In genomic region chr2:74658667-74659371, GRCm38 (mm10) we compare ENCODE assay signal across 10 mouse cellular contexts. TPM values are rescaled to one million over a fixed set of nuclear protein-coding genes. Genes with fewer than 3 reads are reported as not detected.
A peak's percentile ranks its signal among the peaks of the same experiment; 100 is the strongest.
DNase-seq lines count a peak whose midpoint lies in the region; ATAC-seq and TF ChIP-seq lines count a peak whose summit lies in the region.
"Had no signal": no experiment of that assay in that cellular context is flagged by ENCODE, and none has a peak within 500 bp of the region (broad histone marks: within the 10 kb centered on the region; RNA-seq: fewer than 3 reads in every experiment).

No protein-coding gene starts in this region.

- 5% methylated on average over 47 of the region's 47 CpGs for WGBS in spleen, adult 2 months
- WGBS in limb, embryonic 12.5 days, result under 1% methylated on average over 47 of the region's 47 CpGs
- WGBS in heart, embryonic 12.5 days, result 1% methylated on average over 47 of the region's 47 CpGs

- no peak for ATAC-seq in limb, embryonic 12.5 days (ENCODE audit: insufficient number of reproducible peaks, insufficient read depth, low FRiP score, low TSS enrichment, low read depth)
- no peak for ATAC-seq in heart, embryonic 12.5 days (ENCODE audit: insufficient number of reproducible peaks, low FRiP score)

- peaks cover 59% of the 10 kb centered on the region for H3K27me3 ChIP-seq in spleen, adult 2 months (ENCODE audit: control insufficient read depth, insufficient read depth, low read length)
- H3K27me3 ChIP-seq in limb, embryonic 12.5 days, result peaks cover 76% of the 10 kb centered on the region
- peaks cover 89% of the 10 kb centered on the region for H3K27me3 ChIP-seq in heart, embryonic 12.5 days (replicated peaks)

- H3K4me2 ChIP-seq in limb, embryonic 12.5 days, result peak overlapping the region; percentile 70
- H3K4me2 ChIP-seq in heart, embryonic 12.5 days, result no peak overlapping the region

- peak; percentile 25 to 48 for DNase-seq in cerebellum, postnatal 14 days
- DNase-seq in cerebellum, postnatal 4 days (ENCODE audit: low spot score in 2 of 2), result no peak
- DNase-seq in spleen, adult 2 months (ENCODE audit: low read depth in 1 of 2, low spot score in 2 of 2), result no peak
- DNase-seq in spleen, postnatal 4 days (ENCODE audit: low spot score in 2 of 2), result no peak
- DNase-seq in retina, postnatal 1 day, result peak; percentile 45
- DNase-seq in thymus, postnatal 0 days (ENCODE audit: low spot score), result no peak
- DNase-seq: layer of hippocampus, postnatal 36 days had no signal

- H3K27ac ChIP-seq in spleen, adult 2 months (ENCODE audit: insufficient read depth, low read length), result no peak overlapping the region
- H3K27ac ChIP-seq in limb, embryonic 12.5 days, result peak overlapping the region; percentile 90
- no peak overlapping the region for H3K27ac ChIP-seq in heart, embryonic 12.5 days (ENCODE audit: poor library complexity, severe bottlenecking)

- no peak for TF ChIP-seq CTCF in spleen, adult 2 months (IDR thresholded peaks at IDR 0.05; ENCODE audit: extremely low read depth, insufficient read depth, insufficient read length, insufficient replicate concordance)

- H3K4me1 ChIP-seq in spleen, adult 2 months (ENCODE audit: control insufficient read depth, insufficient read depth, insufficient read length), result peaks cover 9% of the 10 kb centered on the region
- H3K4me1 ChIP-seq in limb, embryonic 12.5 days (replicated peaks), result peaks cover 34% of the 10 kb centered on the region
- peaks cover 26% of the 10 kb centered on the region for H3K4me1 ChIP-seq in heart, embryonic 12.5 days (replicated peaks)

- 0 out of 2 replicates have a peak overlapping the region, but pooled peaks have one; percentile 1 for H3K4me3 ChIP-seq in spleen, adult 2 months (ENCODE audit: extremely low read depth, insufficient read depth, insufficient read length)
- H3K4me3 ChIP-seq in limb, embryonic 12.5 days (replicated peaks), result peak overlapping the region; percentile 57
- H3K4me3 ChIP-seq in heart, embryonic 12.5 days, result no peak overlapping the region

- no peaks in the 10 kb centered on the region for H3K9me3 ChIP-seq in limb, embryonic 12.5 days
- no peaks in the 10 kb centered on the region for H3K9me3 ChIP-seq in heart, embryonic 12.5 days (replicated peaks)

- H3K36me3 ChIP-seq in spleen, adult 2 months (ENCODE audit: control insufficient read depth, insufficient read depth, low read length), result no peaks in the 10 kb centered on the region
- H3K36me3 ChIP-seq in limb, embryonic 12.5 days, result 0 out of 2 replicates have a peak, but pooled peaks cover 8% of the 10 kb centered on the region
- no peaks in the 10 kb centered on the region for H3K36me3 ChIP-seq in heart, embryonic 12.5 days

- peak overlapping the region; percentile 93 for H3K9ac ChIP-seq in limb, embryonic 12.5 days (replicated peaks)
- H3K9ac ChIP-seq in heart, embryonic 12.5 days, result no peak overlapping the region

- TF ChIP-seq POLR2A in spleen, adult 2 months (IDR thresholded peaks at IDR 0.05; ENCODE audit: low read depth, low read length), result no peak

RNA-seq across cellular contexts. Expression of gene Evx2, which starts 0.5 kb away (rescaled TPM):
- not detected in 2 replicates for polyA plus RNA-seq in spleen, adult 2 months (2012; rRNA removed)
- polyA plus RNA-seq in limb, embryonic 12.5 days (2016; fragmentation: Nextera tagmentation; extraction: Ambion mirVana), result 6.8 and 8.3 TPM in 2 replicates
- polyA plus RNA-seq in thymus, postnatal 0 days (2015; fragmentation: Nextera tagmentation; extraction: Ambion mirVana), result not detected in 2 replicates
- not detected in 2 replicates for polyA plus RNA-seq in heart, embryonic 12.5 days (2016; fragmentation: Nextera tagmentation; extraction: Ambion mirVana)
- polyA plus RNA-seq: gonadal fat pad, adult 2 months had no signal

RNA-seq across cellular contexts. Expression of gene Hoxd13, which starts 9.3 kb away (rescaled TPM):
- polyA plus RNA-seq in spleen, adult 2 months (2012; rRNA removed), result not detected in 2 replicates
- polyA plus RNA-seq in limb, embryonic 12.5 days (2016; fragmentation: Nextera tagmentation; extraction: Ambion mirVana), result 81.8 and 88.0 TPM in 2 replicates
- not detected in 2 replicates for polyA plus RNA-seq in thymus, postnatal 0 days (2015; fragmentation: Nextera tagmentation; extraction: Ambion mirVana)
- 0.09 and 0.12 TPM in 2 replicates for polyA plus RNA-seq in heart, embryonic 12.5 days (2016; fragmentation: Nextera tagmentation; extraction: Ambion mirVana)

RNA-seq across cellular contexts. Expression of gene Hoxd12, which starts 16.0 kb away (rescaled TPM):
- not detected in 2 replicates for polyA plus RNA-seq in spleen, adult 2 months (2012; rRNA removed)
- polyA plus RNA-seq in limb, embryonic 12.5 days (2016; fragmentation: Nextera tagmentation; extraction: Ambion mirVana), result 113 and 130 TPM in 2 replicates
- polyA plus RNA-seq in thymus, postnatal 0 days (2015; fragmentation: Nextera tagmentation; extraction: Ambion mirVana), result not detected in 2 replicates
- polyA plus RNA-seq in heart, embryonic 12.5 days (2016; fragmentation: Nextera tagmentation; extraction: Ambion mirVana), result 0.14 and 0.15 TPM in 2 replicates

RNA-seq across cellular contexts. Expression of gene Hoxd11, which starts 20.5 kb away (rescaled TPM):
- polyA plus RNA-seq in spleen, adult 2 months (2012; rRNA removed), result not detected in 2 replicates
- polyA plus RNA-seq in limb, embryonic 12.5 days (2016; fragmentation: Nextera tagmentation; extraction: Ambion mirVana), result 55.4 and 62.0 TPM in 2 replicates
- not detected in 2 replicates for polyA plus RNA-seq in thymus, postnatal 0 days (2015; fragmentation: Nextera tagmentation; extraction: Ambion mirVana)
- polyA plus RNA-seq in heart, embryonic 12.5 days (2016; fragmentation: Nextera tagmentation; extraction: Ambion mirVana), result not detected in 2 replicates

RNA-seq across cellular contexts. Expression of gene Hoxd10, which starts 32.9 kb away (rescaled TPM):
- not detected in 2 replicates for polyA plus RNA-seq in spleen, adult 2 months (2012; rRNA removed)
- 39.5 and 42.0 TPM in 2 replicates for polyA plus RNA-seq in limb, embryonic 12.5 days (2016; fragmentation: Nextera tagmentation; extraction: Ambion mirVana)
- 0.14 TPM in 1 of 2 replicates, not detected in the other for polyA plus RNA-seq in thymus, postnatal 0 days (2015; fragmentation: Nextera tagmentation; extraction: Ambion mirVana)
- 0.10 TPM in 1 of 2 replicates, not detected in the other for polyA plus RNA-seq in heart, embryonic 12.5 days (2016; fragmentation: Nextera tagmentation; extraction: Ambion mirVana)

Comparison
In these comparisons a context has a peak if more than half of its experiments do, and no peak if none do; other contexts are left out.
1. DNase-seq: peak in cerebellum, postnatal 14 days (2 of 2) and retina, postnatal 1 day (single experiment); none in cerebellum, postnatal 4 days (0 of 2), spleen, adult 2 months (0 of 2), spleen, postnatal 4 days (0 of 2) and thymus, postnatal 0 days (single experiment).
2. RNA of gene Hoxd13, which starts 9.3 kb away (polyA plus RNA-seq): 81.8 to 88.0 TPM in limb, embryonic 12.5 days; 0.09 to 0.12 TPM in heart, embryonic 12.5 days, not detected in spleen, adult 2 months and not detected in thymus, postnatal 0 days; every median in the first group is over 10 times any median in the second.
3. RNA of gene Hoxd12, which starts 16.0 kb away (polyA plus RNA-seq): 113 to 130 TPM in limb, embryonic 12.5 days; 0.14 to 0.15 TPM in heart, embryonic 12.5 days, not detected in thymus, postnatal 0 days and not detected in spleen, adult 2 months; every median in the first group is over 10 times any median in the second.